Mouse (Mus musculus) T-helper 17 cell (primary cell): Measurements from ENCODE around the gene Sac3d1.
"Not testable (repeated sequence)": the region's sequence is repeated elsewhere in the genome, so short reads cannot be mapped to it uniquely, and the experiment has no call there.

Experiments used
- in situ Hi-C, 2 experiments: fragments of 300-600 bp; cut with MboI, MseI; formaldehyde crosslinking; loops; 1 replicate in 1 of 2; 2 replicates in 1 of 2; pipeline ENCODE4 v1.15.1; 2025; ENCODE audit warnings: high pct_unique_total_duplicates in 2 of 2

Gene Sac3d1

DNA sequence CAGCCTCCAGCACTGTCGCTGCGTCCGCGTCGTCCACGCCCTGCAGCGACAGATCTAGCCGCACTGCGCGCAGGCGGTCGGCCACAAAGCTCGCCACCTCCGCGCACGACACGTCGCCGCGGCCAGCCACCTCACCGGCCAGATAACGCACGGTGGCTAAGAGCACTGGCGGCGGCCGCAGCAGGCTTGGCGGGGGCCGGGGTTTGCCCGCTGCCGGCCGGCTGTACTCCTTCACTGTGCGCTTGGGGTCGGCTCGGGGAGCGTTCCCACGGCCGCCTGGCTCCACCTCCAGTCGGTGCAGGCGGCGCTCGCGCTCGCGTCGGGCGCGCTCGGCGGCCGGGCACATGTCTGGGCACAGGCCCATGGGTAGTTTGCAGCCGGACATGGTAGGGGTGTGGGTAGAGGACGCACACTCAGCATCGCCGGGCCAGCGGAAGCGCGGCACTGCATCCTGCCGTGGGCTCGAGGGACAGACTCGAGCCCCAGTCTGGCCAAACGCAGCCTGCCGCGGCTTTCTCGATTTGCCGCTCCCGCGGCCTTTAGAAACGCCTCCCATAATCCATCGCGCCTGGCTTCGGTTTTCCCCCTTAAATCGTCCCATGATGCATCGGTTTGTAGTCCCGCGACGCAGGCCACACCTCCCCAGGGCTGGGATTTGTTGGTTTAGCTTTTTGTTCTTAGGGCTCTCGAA lies at the start of gene Sac3d1:
Gene Sac3d1 (minus strand): TSS at position 665 of the 691 bp plus-strand sequence.
- in situ Hi-C loops: no loop called here

DNA sequence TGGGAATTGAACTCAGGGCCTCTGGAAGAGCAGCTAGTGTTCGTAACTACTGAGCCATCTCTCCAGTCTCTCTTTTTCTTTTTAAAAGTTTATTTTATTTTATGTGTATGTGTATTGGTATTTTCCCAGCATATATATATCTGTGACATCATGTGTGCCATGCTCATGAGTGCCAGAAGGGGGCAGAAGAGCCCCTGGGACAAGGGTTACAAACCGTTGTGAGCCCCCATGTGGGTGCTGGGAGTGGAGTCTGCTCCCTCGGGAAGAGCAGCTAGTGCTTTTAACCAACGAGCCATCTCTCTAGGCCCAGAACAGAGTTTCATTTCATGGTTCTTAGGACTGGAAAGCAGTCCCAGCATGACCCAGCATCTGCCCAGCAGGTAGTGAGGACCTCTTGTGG lies 48.3 kb upstream of the Sac3d1 start:
- in situ Hi-C loops: loop anchor here in 1 of 2 experiments (25.0 kb wide), 1 partner anchor 1279 kb away; the partner anchor contains the start of genes Actn3 and Zdhhc24

- in situ Hi-C loops: loop anchor here in 1 of 2 experiments (25.0 kb wide), 1 partner anchor 1277 kb away; the partner anchor contains the start of genes Actn3 and Zdhhc24
Observed at GRCm38 (mm10) chr19:6163872-6164547, 45.6 kb upstream of the Sac3d1 start.

- in situ Hi-C loops: loop anchor here in 1 of 2 experiments (10.0 to 25.0 kb wide), 2 partner anchors 678 to 1270 kb away; partner anchors contain the start of genes Actn3 and Zdhhc24
Observed at GRCm38 (mm10) chr19:6157220-6157619, 38.8 kb upstream of the Sac3d1 start.

DNA sequence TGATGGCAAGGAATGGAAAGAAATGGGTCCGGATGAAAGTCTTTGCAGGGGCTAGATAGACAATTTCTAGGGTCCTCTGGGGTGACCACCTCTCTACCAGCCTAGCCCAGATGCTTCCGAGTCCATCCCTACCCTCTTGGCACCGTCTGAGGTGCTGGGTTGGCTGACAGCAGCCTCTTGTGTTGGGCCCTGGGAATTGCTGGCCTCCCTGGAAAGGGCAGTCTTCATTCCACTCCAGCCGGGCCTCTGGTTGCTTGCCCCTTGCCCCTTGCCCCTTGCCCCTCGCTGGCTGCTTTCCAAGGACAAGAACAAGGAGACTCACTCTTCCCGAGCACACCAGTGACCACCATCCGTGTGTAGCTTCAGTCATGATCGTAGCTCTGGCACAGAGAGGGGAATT lies 37.9 kb upstream of the Sac3d1 start:
- in situ Hi-C loops: loop anchor here in 1 of 2 experiments (10.0 to 25.0 kb wide), 2 partner anchors 678 to 1269 kb away; partner anchors contain the start of genes Actn3 and Zdhhc24

DNA sequence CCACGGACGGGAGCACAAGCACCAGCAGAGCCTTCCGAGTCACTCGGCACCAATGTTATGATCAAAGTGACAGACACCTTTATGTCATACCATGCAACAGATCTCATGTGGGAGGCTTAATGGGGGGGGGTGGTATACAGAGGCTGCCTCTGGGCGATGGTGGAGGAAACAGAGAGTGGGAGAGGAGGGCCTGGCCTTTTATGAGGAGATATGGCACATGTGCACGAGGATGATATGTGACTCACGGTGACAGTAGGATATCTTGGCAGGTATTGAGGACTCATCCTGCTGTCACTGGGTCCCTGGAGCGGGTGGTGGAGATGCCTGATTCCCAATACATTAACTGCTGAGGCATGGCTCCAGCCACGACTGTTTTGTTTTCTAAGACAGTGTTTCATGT lies 36.7 kb upstream of the Sac3d1 start:
- in situ Hi-C loops: loop anchor here in 1 of 2 experiments (10.0 to 25.0 kb wide), 2 partner anchors 680 to 1268 kb away; partner anchors contain the start of genes Actn3 and Zdhhc24

DNA sequence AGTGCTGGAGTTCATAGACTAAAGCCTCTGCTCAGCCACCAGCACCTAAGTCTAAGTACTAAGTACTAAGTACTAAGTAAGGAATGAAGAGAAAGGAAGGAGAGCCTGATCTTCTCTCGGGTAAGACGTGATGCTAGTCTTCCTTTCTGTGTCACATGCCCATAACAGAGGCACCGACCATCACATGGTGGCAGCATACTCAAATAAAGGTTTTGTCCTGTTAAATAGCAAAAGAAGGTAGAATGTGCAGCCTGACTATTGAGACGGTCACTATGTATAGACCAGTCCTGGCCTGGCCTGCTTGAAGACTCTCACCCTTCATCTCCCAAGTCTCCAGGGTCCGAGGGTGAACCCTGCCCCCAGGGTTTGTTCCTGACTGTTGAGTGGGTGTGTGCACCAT lies 26.4 kb upstream of the Sac3d1 start:
- in situ Hi-C loops: no loop called here

DNA sequence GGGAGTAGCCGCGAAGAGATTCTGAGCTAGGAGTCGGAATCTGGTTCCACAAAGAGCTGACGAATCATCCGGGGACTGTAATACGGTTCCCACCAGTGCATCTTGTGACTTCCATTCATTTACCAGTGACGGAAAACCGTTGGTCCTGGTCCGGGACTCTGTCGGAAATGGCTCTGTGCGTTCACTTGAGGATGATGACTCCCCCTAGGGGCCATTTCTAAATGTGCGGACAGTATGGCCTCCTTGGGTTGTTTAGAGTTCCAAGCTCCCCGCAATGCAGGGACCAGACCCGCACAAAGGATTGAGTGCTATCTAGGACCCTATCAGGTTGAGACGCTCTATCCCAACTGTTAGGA lies 22.9 kb upstream of the Sac3d1 start, which contains the start of gene Arl2:
Gene Arl2 (minus strand): TSS at position 155 of the 356 bp plus-strand sequence.
- in situ Hi-C loops: no loop called here

GRCm38 (mm10) chr19:6140678-6141393 lies 22.4 kb upstream of the Sac3d1 start, which contains the start of gene Batf2:
Gene Batf2, plus strand, starts transcription at chr19:6140983.
- in situ Hi-C loops: no loop called here

- in situ Hi-C loops: no loop called here
Observed at GRCm38 (mm10) chr19:6140374-6140677, 21.9 kb upstream of the Sac3d1 start.

- in situ Hi-C loops: loop anchor here in 1 of 2 experiments (5.0 kb wide), 1 partner anchor 193 kb away; the partner anchor contains the start of gene Men1
Observed at GRCm38 (mm10) chr19:6139701-6140100, 21.3 kb upstream of the Sac3d1 start.

GRCm38 (mm10) chr19:6136397-6136796 lies 17.9 kb upstream of the Sac3d1 start:
- in situ Hi-C loops: loop anchor here in 1 of 2 experiments (5.0 kb wide), 1 partner anchor 196 kb away; the partner anchor contains the start of gene Men1

GRCm38 (mm10) chr19:6133197-6133596 lies 14.7 kb upstream of the Sac3d1 start:
- in situ Hi-C loops: not testable (repeated sequence)

DNA sequence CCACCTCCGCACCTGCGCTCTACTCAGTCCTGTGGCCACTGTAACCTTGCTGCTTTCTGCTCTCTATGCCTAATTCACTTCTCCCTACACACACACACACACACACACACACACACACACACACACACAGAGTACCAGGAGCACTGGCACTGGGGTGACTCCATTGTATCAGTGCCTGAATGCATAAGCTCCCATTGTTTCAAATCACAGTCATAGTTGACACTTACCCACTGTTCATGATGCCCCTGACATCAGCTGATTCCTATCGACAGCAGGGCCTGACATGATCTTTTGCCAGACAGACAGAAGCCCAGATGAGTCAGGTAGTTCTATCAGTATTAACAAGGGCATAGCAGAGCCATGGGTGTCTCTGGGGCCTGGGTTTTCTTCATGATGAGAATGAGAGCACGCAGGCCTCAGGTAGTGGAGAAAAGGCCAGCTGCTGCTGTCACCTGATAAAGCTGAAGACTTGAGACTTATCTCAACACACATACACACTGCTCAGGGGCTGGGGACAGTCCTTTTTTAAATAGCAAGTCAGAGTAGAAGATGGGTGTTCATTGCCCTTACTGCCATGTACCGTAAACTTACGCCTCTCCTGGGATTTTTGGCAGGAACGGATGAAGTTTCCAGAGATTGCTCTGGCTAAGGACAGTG lies 13.8 kb upstream of the Sac3d1 start:
- in situ Hi-C loops: no loop called here

- in situ Hi-C loops: not testable (repeated sequence)
Observed at GRCm38 (mm10) chr19:6130414-6131128, 12.1 kb upstream of the Sac3d1 start.

- in situ Hi-C loops: no loop called here
Observed at GRCm38 (mm10) chr19:6127760-6128341, 9.4 kb upstream of the Sac3d1 start, which contains the start of gene Snx15. Gene Snx15, minus strand, starts transcription at chr19:6128304.

GRCm38 (mm10) chr19:6126789-6127580 lies 8.5 kb upstream of the Sac3d1 start:
- in situ Hi-C loops: no loop called here

DNA sequence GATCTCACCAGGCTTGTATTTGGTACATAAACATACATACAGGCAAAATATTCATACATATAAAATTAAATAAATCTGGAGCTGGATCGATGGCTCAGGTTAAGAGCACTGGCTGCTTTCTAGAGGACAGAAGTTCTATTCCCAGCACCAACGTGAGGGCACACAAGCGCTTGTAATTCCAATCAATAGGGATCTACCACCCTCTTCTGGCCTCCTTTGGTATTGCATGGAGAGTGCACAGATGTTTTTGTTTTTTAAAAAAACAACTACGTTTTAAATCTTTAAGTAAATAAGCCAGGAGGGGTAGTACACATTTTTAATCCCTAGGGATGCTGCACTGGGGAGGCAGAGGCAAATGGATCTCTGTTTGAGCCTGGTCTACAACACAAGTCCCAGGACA lies 7.8 kb upstream of the Sac3d1 start:
- in situ Hi-C loops: no loop called here

- in situ Hi-C loops: no loop called here
Observed at GRCm38 (mm10) chr19:6124898-6125297, 6.4 kb upstream of the Sac3d1 start.
